Mouse (Mus musculus) intestine, embryonic 16.5 days (tissue): ENCODE results near the gene Il10rb. TPM values are rescaled to one million over a fixed set of nuclear protein-coding genes. Genes with fewer than 3 reads are reported as not detected.

Experiments used
- ATAC-seq: fragments of 200-750 bp; cut with Nextera tagmentation; 2 replicates; pipeline ENCODE4 v1.8.0; 2017; ENCODE audit warnings: moderate TSS enrichment, moderate library complexity
- H3K27ac ChIP-seq: fragments of 300-500 bp; sonication (generic); 2 replicates; pipeline ENCODE4 v1.5.1; 2014; ENCODE audit warnings: mild to moderate bottlenecking, low read length
- H3K27me3 ChIP-seq: fragments of 300-500 bp; sonication (generic); replicated peaks from 2 replicates; pipeline ENCODE4 v1.6.1; 2014; ENCODE audit warnings: low read length, control low read depth, mixed read lengths; ENCODE audit not compliant: control insufficient read depth, insufficient read depth
- H3K36me3 ChIP-seq: fragments of 300-500 bp; sonication (generic); 2 replicates; pipeline ENCODE4 v1.6.1; 2014; ENCODE audit warnings: low read length, control low read depth; ENCODE audit not compliant: control insufficient read depth, insufficient read depth
- H3K4me1 ChIP-seq: fragments of 300-500 bp; sonication (generic); 2 replicates; pipeline ENCODE4 v1.6.1; 2014; ENCODE audit warnings: low read length, control low read depth, mixed read lengths; ENCODE audit not compliant: control insufficient read depth, insufficient read depth
- H3K4me2 ChIP-seq: fragments of 300-500 bp; sonication (generic); 2 replicates; pipeline ENCODE4 v1.6.1; 2014; ENCODE audit warnings: low read depth, low read length, control low read depth
- H3K4me3 ChIP-seq: fragments of 300-500 bp; sonication (generic); 2 replicates; pipeline ENCODE4 v1.5.1; 2014; ENCODE audit warnings: mild to moderate bottlenecking, low read length
- H3K9ac ChIP-seq: fragments of 300-500 bp; sonication (generic); 2 replicates; pipeline ENCODE4 v1.6.1; 2014; ENCODE audit warnings: low read depth, low read length
- H3K9me3 ChIP-seq: fragments of 300-500 bp; sonication (generic); 2 replicates; pipeline ENCODE4 v1.6.1; 2016; ENCODE audit warnings: low read length, control low read depth; ENCODE audit not compliant: control insufficient read depth
- WGBS: fragments of 180-500 bp; shearing (Covaris S2); extraction: QIAGEN DNeasy Blood & Tissue Kit; methylation state at CpG from one replicate; pipeline ENCODE4 v1.1.7; 2014; 5-methylcytosine and 5-hydroxymethylcytosine counted together
- polyA plus RNA-seq: library from polyadenylated mRNA; unstranded; fragments of >200 nt; fragmentation: Nextera tagmentation; extraction: Ambion mirVana; gene quantifications from 2 replicates; pipeline ENCODE4 v1.2.1, GENCODE M21; 2015

Il10rb gene
- polyA plus RNA-seq, 1 experiment from 2014 or later, result 103 TPM

DNA sequence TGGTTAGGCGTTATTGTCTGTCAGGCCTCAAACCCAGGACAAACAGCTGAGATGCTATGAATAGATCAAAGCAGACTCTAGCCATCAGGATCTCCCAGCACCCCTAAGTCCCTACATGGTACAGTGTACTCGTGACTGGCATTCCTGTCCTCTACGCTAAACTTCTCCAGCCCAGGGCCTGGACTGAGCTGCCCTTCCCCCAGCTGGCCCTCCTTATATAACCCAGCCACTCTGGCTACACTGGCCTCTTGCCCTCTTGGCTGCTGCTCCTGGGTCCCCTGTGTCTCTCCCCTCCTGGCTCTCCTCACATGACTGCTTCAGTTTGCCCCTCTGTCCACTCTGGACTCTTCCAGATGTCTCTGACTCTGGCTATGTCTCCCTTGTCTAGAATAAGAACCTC lies 56.7 kb downstream of the Il10rb start:
- no peak for ATAC-seq
- WGBS, result 75% methylated on average over 3 of the region's 3 CpGs

DNA sequence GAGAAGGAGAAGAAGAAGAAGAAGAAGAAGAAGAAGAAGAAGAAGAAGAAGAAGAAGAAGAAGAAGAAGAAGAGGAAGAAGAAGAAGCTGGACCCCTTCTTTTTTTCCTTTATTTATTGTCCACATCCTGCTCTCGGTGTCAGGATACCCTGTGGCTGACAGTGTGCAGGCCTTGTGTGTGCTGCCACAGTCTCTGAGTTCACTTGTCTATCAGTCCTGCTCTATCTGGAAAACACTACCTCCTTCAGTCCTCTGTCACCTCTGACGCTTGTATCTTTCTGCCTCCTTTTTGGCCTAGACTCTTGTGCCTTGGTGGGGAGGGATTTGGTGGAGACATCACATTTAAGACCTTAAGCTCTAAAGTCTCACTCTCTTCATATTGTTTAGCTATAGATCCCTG lies 57.4 kb downstream of the Il10rb start:
- no peak overlapping the region for H3K27ac ChIP-seq
- H3K9ac ChIP-seq, result no peak overlapping the region
- 82% methylated on average over 2 of the region's 2 CpGs for WGBS
- no peaks in the 10 kb centered on the region for H3K27me3 ChIP-seq
- no peaks in the 10 kb centered on the region for H3K9me3 ChIP-seq
- H3K4me1 ChIP-seq, result 0 out of 2 replicates have a peak, but pooled peaks cover 4% of the 10 kb centered on the region
- no peaks in the 10 kb centered on the region for H3K36me3 ChIP-seq
- no peak for ATAC-seq
- no peak overlapping the region for H3K4me2 ChIP-seq
- no peak overlapping the region for H3K4me3 ChIP-seq

More for the DNA sequence above, 56.7 kb downstream of the Il10rb start:
- no peak overlapping the region for H3K4me2 ChIP-seq
- no peak overlapping the region for H3K9ac ChIP-seq
- no peak overlapping the region for H3K27ac ChIP-seq
- no peaks in the 10 kb centered on the region for H3K36me3 ChIP-seq
- H3K27me3 ChIP-seq, result no peaks in the 10 kb centered on the region
- no peaks in the 10 kb centered on the region for H3K9me3 ChIP-seq
- H3K4me3 ChIP-seq, result no peak overlapping the region
- H3K4me1 ChIP-seq, result 0 out of 2 replicates have a peak, but pooled peaks cover 4% of the 10 kb centered on the region

DNA sequence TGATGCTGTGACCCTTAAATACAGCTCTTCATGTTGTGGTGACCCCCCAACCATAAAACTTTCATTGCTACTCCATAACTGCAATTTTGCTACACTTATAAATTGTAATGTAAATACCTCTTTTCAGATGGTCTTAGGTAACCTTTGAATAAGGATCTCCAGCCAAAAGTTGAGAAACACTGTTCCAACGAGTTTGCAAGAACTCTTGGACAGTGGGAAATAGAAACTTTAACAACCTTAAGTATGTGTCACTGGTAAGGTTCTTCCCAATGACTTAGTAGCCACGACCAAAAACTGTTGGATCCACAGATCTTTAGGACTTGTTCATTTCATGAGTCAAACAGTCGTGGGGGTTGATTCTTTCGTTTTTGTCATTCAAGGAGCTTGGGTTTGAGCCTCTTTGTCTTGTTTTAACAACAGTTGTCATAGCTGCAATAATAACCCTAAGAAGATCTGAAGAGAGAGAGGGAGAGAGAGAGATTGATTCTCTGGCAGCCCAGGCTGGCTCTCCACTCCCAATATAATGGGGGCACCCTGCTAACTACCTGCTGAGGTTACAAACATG lies 58.0 kb downstream of the Il10rb start:
- Histone ChIP-seq H3K9me3 (no peaks in the 10 kb centered on the region), H3K4me1 (0 out of 2 replicates have a peak, but pooled peaks cover 4% of the 10 kb centered on the region), H3K4me3 (peak overlapping the region; percentile 67), H3K4me2 (peak overlapping the region; percentile 71), H3K36me3 (no peaks in the 10 kb centered on the region), H3K9ac (peak overlapping the region; percentile 62; the same call in 1 of the 2 replicates), H3K27me3 (no peaks in the 10 kb centered on the region), H3K27ac (0 out of 2 replicates have a peak overlapping the region, but pooled peaks have one; percentile 53)
- WGBS, result 84% methylated on average over 4 of the region's 4 CpGs
- no peak for ATAC-seq

DNA sequence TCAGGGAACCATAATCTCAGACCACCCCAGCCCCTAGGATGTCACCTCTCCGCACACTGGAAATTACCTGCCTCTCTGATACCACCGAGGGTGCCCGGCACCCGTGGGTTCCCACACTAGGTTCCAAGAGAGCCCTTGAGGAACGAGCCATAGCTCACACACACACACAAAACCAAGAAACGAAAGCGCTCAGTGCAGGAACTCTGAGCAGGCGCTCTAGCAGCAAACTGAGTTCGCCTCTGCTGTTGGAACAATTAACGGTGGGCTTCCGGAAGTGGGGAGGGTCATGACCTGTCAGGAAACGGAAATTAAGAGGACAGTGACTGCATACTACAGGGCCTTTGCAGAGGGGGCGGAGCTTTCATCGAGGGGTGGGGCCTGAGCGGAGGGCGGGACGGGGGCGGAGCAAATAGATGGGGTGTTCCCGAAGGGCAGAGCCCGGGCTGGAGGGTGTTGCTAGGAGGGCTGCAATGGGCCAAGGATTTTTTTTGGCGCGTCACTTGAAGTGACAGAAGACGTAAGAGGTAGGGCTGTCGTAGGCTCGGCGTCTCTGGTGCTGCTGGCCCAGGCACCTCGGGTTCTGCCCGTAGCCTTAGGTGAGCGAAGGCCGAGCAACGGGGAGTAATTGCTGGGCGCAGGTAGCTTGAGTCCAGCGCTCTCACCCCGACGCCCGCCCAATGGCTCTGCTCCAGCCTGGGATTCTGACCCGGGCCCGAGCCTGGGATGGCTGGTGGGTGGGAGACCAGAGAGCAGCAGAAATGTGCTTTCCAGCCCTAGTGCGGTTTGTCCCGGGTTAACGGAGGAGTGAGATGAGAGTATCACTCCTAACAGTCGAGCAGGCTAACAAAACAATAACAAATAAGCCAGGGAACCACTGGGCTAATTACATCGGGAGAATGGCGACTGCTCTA lies 58.9 kb downstream of the Il10rb start:
- Histone ChIP-seq H3K9ac (peak overlapping the region; percentile 69), H3K4me1 (0 out of 2 replicates have a peak, but pooled peaks cover 4% of the 10 kb centered on the region), H3K4me2 (peak overlapping the region; percentile 71), H3K9me3 (no peaks in the 10 kb centered on the region), H3K27ac (peak overlapping the region; percentile 53), H3K4me3 (peak overlapping the region; percentile 67), H3K27me3 (no peaks in the 10 kb centered on the region), H3K36me3 (no peaks in the 10 kb centered on the region)
- ATAC-seq, result peak; percentile 97
- WGBS, result 1% methylated on average over 44 of the region's 44 CpGs

DNA sequence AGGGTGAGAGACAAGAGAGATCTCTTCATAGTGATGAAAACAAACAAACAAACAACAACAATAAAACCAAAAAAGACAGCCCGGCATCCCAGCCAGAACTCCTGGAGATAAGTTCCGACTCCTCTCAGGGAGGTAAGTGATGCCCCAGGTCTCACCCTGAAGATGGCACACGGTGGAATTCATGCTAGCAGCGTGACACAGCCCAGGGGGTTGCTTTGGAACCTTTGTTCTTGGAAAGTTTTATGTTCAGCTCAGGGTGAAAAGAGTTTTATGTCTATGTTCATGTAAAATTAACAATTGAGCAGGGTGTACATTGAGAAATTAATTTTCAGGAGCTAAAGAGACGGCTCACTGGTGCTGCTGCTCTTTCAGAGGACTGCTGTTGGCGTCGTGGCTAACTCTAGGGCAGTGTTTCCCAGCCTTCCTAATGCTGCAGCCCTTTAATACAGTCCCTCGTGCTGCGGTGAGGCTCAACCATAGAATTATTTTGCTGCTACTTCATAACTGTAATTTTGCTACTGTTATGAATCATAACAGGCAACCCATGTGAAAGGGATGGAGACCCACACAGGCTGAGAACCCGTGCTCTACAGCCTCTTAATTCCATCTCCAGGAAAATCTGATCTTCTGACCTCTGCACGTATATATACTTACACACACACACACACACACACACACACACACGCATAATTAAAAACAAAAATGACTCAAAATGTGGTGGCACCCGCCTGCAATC lies 59.7 kb downstream of the Il10rb start:
- no peak for ATAC-seq
- H3K4me3 ChIP-seq, result peak overlapping the region; percentile 67
- WGBS, result 48% methylated on average over 13 of the region's 13 CpGs
- H3K9ac ChIP-seq, result peak overlapping the region; percentile 69
- H3K4me2 ChIP-seq, result peak overlapping the region; percentile 71
- no peaks in the 10 kb centered on the region for H3K9me3 ChIP-seq
- 0 out of 2 replicates have a peak, but pooled peaks cover 4% of the 10 kb centered on the region for H3K4me1 ChIP-seq
- H3K27ac ChIP-seq, result no peak overlapping the region
- H3K36me3 ChIP-seq, result no peaks in the 10 kb centered on the region
- H3K27me3 ChIP-seq, result no peaks in the 10 kb centered on the region

DNA sequence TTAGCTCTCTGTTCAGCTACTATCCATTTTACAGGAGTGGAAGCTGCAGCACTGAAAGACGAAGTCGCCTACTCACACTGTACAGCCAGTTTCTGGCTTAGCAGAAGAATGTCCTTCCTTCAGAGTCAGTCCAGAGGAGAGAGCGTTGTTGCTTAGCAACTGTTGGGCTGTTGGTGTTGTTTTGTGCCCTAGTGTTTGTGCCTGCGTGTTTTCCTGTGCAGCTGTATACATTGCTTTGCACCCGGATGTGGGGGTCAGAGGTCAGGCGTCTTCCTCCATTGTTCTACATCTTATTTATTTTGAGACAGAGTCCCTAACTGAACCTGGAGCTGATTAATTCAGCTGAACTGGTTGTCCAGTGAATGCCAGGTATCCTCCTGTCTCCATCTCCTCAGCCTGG lies 60.6 kb downstream of the Il10rb start:
- H3K36me3 ChIP-seq, result no peaks in the 10 kb centered on the region
- no peak for ATAC-seq
- no peak overlapping the region for H3K27ac ChIP-seq
- no peaks in the 10 kb centered on the region for H3K9me3 ChIP-seq
- no peaks in the 10 kb centered on the region for H3K27me3 ChIP-seq
- H3K4me3 ChIP-seq, result no peak overlapping the region
- WGBS, result 58% methylated on average over 6 of the region's 6 CpGs
- no peak overlapping the region for H3K9ac ChIP-seq
- H3K4me1 ChIP-seq, result 0 out of 2 replicates have a peak, but pooled peaks cover 4% of the 10 kb centered on the region
- H3K4me2 ChIP-seq, result no peak overlapping the region

DNA sequence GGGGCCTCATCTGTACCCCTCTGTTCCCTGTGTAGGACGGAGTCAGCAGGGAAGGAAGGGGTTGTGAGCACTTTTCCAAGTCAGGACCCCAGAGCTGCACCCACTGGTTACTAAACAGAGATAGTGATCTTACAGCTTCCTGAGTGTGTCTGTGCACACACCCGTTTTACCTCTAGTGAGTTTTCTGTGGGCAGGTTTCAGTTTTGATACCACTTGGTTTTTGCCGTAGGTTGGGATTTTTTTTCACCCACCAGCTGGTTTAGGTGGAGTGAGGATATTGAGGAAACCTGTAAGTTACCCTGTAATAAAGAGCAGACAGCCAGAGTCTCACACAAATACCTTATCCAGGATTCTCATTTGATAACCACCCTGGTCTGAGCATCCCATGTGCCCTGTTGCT lies 64.5 kb downstream of the Il10rb start:
- H3K36me3 ChIP-seq, result no peaks in the 10 kb centered on the region
- no peak overlapping the region for H3K4me2 ChIP-seq
- H3K27ac ChIP-seq, result no peak overlapping the region
- no peak overlapping the region for H3K9ac ChIP-seq
- H3K27me3 ChIP-seq, result no peaks in the 10 kb centered on the region
- no peak for ATAC-seq
- no peak overlapping the region for H3K4me3 ChIP-seq
- 72% methylated on average over 3 of the region's 3 CpGs for WGBS
- H3K9me3 ChIP-seq, result no peaks in the 10 kb centered on the region
- 0 out of 2 replicates have a peak, but pooled peaks cover under 1% of the 10 kb centered on the region for H3K4me1 ChIP-seq

DNA sequence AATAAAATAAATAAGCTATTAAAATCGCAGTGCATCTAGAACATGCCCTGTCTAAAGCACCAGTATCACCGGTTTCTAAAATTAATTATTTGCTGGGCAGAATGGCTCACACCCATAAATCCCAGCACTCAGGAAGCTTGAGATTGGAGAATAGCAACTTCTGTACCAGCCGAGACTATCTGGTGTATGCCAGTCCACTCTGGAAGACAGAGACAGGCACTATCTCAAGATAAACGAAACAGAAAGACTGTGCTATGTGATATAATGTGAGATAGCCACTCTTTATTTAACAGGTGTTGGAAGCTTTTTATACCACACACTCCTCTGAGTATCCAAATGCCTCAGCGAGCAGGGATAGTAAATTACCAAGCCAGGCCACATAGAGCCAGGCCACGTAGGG lies 65.5 kb downstream of the Il10rb start:
- H3K4me1 ChIP-seq, result no peaks in the 10 kb centered on the region
- no peaks in the 10 kb centered on the region for H3K36me3 ChIP-seq
- no peak overlapping the region for H3K9ac ChIP-seq
- no peak for ATAC-seq
- H3K27ac ChIP-seq, result no peak overlapping the region
- no peak overlapping the region for H3K4me3 ChIP-seq
- H3K4me2 ChIP-seq, result no peak overlapping the region
- H3K9me3 ChIP-seq, result no peaks in the 10 kb centered on the region
- no peaks in the 10 kb centered on the region for H3K27me3 ChIP-seq
- WGBS, result 71% methylated on average over 6 of the region's 6 CpGs
